Mouse (Mus musculus) ES-E14 (cell line): ENCODE measurements around the gene Rtcb. TPM values are rescaled to one million over a fixed set of nuclear protein-coding genes. Genes with fewer than 3 reads are reported as not detected.

Experiments used
- DNase-seq: peaks from one replicate; pipeline ENCODE4 v3.0.0-alpha.2; 2013; ENCODE audit warnings: low read depth, low spot score
- H3K27ac ChIP-seq: 2 replicates; pipeline ENCODE4 v1.5.1; 2012; ENCODE audit warnings: low read depth, mild to moderate bottlenecking, low read length, moderate library complexity, mixed read lengths; ENCODE audit not compliant: poor library complexity, insufficient read depth, severe bottlenecking
- H3K36me3 ChIP-seq: 2 replicates; pipeline ENCODE4 v1.6.1; 2012; ENCODE audit warnings: mild to moderate bottlenecking, low read length, moderate library complexity, mixed read lengths; ENCODE audit not compliant: control insufficient read depth, poor library complexity, insufficient read depth, severe bottlenecking
- H3K4me1 ChIP-seq, 2 experiments: fragments of 150-350 bp in 1 of 2; sonication (generic) in 1 of 2; 2 replicates each; pipeline ENCODE4 v1.6.1; 2012; ENCODE audit warnings: low read length in 2 of 2, mild to moderate bottlenecking in 1 of 2, mixed read lengths in 1 of 2; ENCODE audit not compliant: control insufficient read depth in 2 of 2, insufficient read depth in 2 of 2, poor library complexity in 1 of 2
- H3K4me3 ChIP-seq, 2 experiments: fragments of 150-350 bp in 1 of 2; sonication (generic) in 1 of 2; 2 replicates each; pipeline ENCODE4 v1.5.1; 2012; ENCODE audit warnings: low read length in 2 of 2, low read depth in 1 of 2, mild to moderate bottlenecking in 1 of 2, mixed read lengths in 1 of 2; ENCODE audit not compliant: insufficient read depth in 1 of 2, poor library complexity in 1 of 2, severe bottlenecking in 1 of 2
- H3K9ac ChIP-seq: 2 replicates; pipeline ENCODE4 v1.6.1; 2012; ENCODE audit warnings: low read depth, mild to moderate bottlenecking, low read length, mixed read lengths; ENCODE audit not compliant: poor library complexity, insufficient read depth, severe bottlenecking
- H3K9me3 ChIP-seq: fragments of 150-350 bp; sonication (generic); 2 replicates; pipeline ENCODE4 v1.6.1; 2012; ENCODE audit warnings: low read depth, mild to moderate bottlenecking, low read length; ENCODE audit not compliant: control insufficient read depth, insufficient read depth
- CHD2 ChIP-seq: IDR thresholded peaks from 2 replicates; pipeline ENCODE4 v1.6.1; 2014; ENCODE audit warnings: mild to moderate bottlenecking, low read depth, low read length, inconsistent platforms
- HCFC1 ChIP-seq: IDR thresholded peaks from 2 replicates; pipeline ENCODE4 v1.6.1; 2012; ENCODE audit warnings: low read length, inconsistent platforms, borderline replicate concordance; ENCODE audit not compliant: insufficient read depth
- MAFK ChIP-seq: IDR thresholded peaks from 2 replicates; pipeline ENCODE4 v1.6.1; 2014; ENCODE audit warnings: mild to moderate bottlenecking, low read depth, low read length, inconsistent platforms; ENCODE audit not compliant: insufficient read depth
- ZC3H11A ChIP-seq: IDR thresholded peaks from 2 replicates; pipeline ENCODE4 v1.6.1; 2012; ENCODE audit warnings: low read depth, mild to moderate bottlenecking, inconsistent platforms, low read length, borderline replicate concordance
- ZNF384 ChIP-seq: IDR thresholded peaks from 2 replicates; pipeline ENCODE4 v1.6.1; 2012; ENCODE audit warnings: low read depth, low read length, inconsistent platforms
- in situ Hi-C, 2 experiments: fragments of 600-800 bp; cut with MboI; formaldehyde crosslinking; loops; one replicate each; pipeline ENCODE4 v1.15.1; 2025; ENCODE audit warnings: low sequenced_read_pairs in 2 of 2, inconsistent platforms in 1 of 2; ENCODE audit not compliant: unreplicated experiment in 2 of 2
- total RNA-seq: library from RNA; depleted of rRNA; stranded (reverse); fragments of 300-350 nt; gene quantifications from 2 replicates; pipeline ENCODE4 v1.2.3, GENCODE M21; 2012

Gene Rtcb
- total RNA-seq, 1 experiment, result 139 TPM

GRCm38 (mm10) chr10:85966476-85966875 lies 8.9 kb upstream of the Rtcb start:
- H3K27ac ChIP-seq, result no peak overlapping the region
- H3K36me3 ChIP-seq, result no peaks in the 10 kb centered on the region
- H3K4me1 ChIP-seq, result no peaks in the 10 kb centered on the region
- H3K9me3 ChIP-seq, result no peaks in the 10 kb centered on the region
- H3K4me3 ChIP-seq, result no peak overlapping the region
- in situ Hi-C loops, result loop anchor here in 1 of 2 experiments (5.0 kb wide), 1 partner anchor 496 kb away; no protein-coding TSS in a partner anchor
- TF ChIP-seq CHD2 (no peak), MAFK (no peak), ZNF384 (no peak), HCFC1 (no peak), ZC3H11A (no peak)
- no peak overlapping the region for H3K9ac ChIP-seq
- no peak for DNase-seq

- Histone ChIP-seq H3K9ac (no peak overlapping the region), H3K36me3 (no peaks in the 10 kb centered on the region), H3K27ac (no peak overlapping the region), H3K4me1 (no peaks in the 10 kb centered on the region), H3K4me3 (no peak overlapping the region), H3K9me3 (no peaks in the 10 kb centered on the region)
- TF ChIP-seq MAFK, result no peak
- TF ChIP-seq ZNF384, result no peak
- no peak for TF ChIP-seq HCFC1
- TF ChIP-seq ZC3H11A, result no peak
- TF ChIP-seq CHD2, result no peak
- in situ Hi-C loops, result no loop called here
- DNase-seq, result no peak
Measured at GRCm38 (mm10) chr10:85964316-85964715, 6.7 kb upstream of the Rtcb start.

- Histone ChIP-seq H3K9me3 (no peaks in the 10 kb centered on the region), H3K9ac (no peak overlapping the region), H3K36me3 (no peaks in the 10 kb centered on the region), H3K4me3 (no peak overlapping the region), H3K4me1 (no peaks in the 10 kb centered on the region), H3K27ac (no peak overlapping the region)
- DNase-seq, result no peak
- TF ChIP-seq CHD2, result no peak
- TF ChIP-seq HCFC1, result no peak
- no peak for TF ChIP-seq ZNF384
- no peak for TF ChIP-seq ZC3H11A
- in situ Hi-C loops, result no loop called here
Measured at GRCm38 (mm10) chr10:85962897-85963296, 5.3 kb upstream of the Rtcb start.

- H3K9me3 ChIP-seq, result no peaks in the 10 kb centered on the region
- DNase-seq, result no peak
- no peak for TF ChIP-seq MAFK
- TF ChIP-seq ZNF384, result no peak
- TF ChIP-seq CHD2, result no peak
- TF ChIP-seq HCFC1, result no peak
- TF ChIP-seq ZC3H11A, result no peak
- peak overlapping the region; percentile 89 to 91 for H3K4me3 ChIP-seq
- H3K36me3 ChIP-seq, result peaks cover 18% of the 10 kb centered on the region
- H3K4me1 ChIP-seq, result no peaks in the 10 kb centered on the region
- in situ Hi-C loops, result no loop called here
- H3K27ac ChIP-seq, result no peak overlapping the region
- H3K9ac ChIP-seq, result peak overlapping the region; percentile 90
Measured at GRCm38 (mm10) chr10:85956871-85957419, 678 bp downstream of the Rtcb start.

GRCm38 (mm10) chr10:85954429-85954828 lies 3.2 kb downstream of the Rtcb start:
- Histone ChIP-seq H3K9ac (no peak overlapping the region), H3K4me3 (no peak overlapping the region), H3K36me3 (peaks cover 23% of the 10 kb centered on the region), H3K27ac (no peak overlapping the region), H3K9me3 (no peaks in the 10 kb centered on the region), H3K4me1 (no peaks in the 10 kb centered on the region)
- no peak for DNase-seq
- TF ChIP-seq ZC3H11A (no peak), MAFK (no peak), ZNF384 (no peak), CHD2 (no peak), HCFC1 (no peak)
- in situ Hi-C loops, result no loop called here
